ENCODE assay signal across 23 mouse cellular contexts in the genomic region with DNA sequence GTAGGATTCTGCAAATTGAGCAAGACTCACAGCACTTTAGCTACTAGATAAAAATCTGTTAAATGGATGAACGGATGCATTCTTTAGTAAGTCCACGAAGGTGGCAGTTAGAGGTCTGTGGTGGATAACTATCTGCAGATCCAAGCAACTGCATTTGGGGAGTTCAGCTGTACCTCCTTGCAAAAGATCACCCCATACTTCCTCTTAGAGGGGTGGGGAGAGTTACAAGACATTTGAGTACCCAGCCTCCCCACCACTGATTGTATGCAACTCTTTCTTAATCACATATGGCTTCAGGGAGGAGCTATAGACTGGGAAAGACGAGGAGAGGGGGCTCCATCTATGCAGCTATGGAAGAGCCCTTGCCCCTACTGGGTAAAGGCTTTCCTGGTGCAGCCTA.
"Had no signal": no experiment of that assay in that cellular context is flagged by ENCODE, and none has a peak within 500 bp of the region (broad histone marks: within the 10 kb centered on the region; RNA-seq: fewer than 3 reads in every experiment).

No protein-coding gene starts in this region.

- H3K36me3 ChIP-seq: liver, embryonic 15.5 days; lung, embryonic 15.5 days; midbrain, embryonic 13.5 days; neural tube, embryonic 13.5 days; neural tube, embryonic 15.5 days had no signal

- H3K27me3 ChIP-seq: liver, embryonic 15.5 days; lung, embryonic 15.5 days; megakaryocyte, embryonic 14.5 days; midbrain, embryonic 13.5 days; neural tube, embryonic 13.5 days; neural tube, embryonic 15.5 days had no signal

- H3K4me2 ChIP-seq: liver, embryonic 15.5 days; lung, embryonic 15.5 days; midbrain, embryonic 11.5 days; midbrain, embryonic 13.5 days; neural tube, embryonic 13.5 days; neural tube, embryonic 15.5 days had no signal

- ATAC-seq: liver, postnatal 0 days; lung, postnatal 0 days; midbrain, embryonic 13.5 days; midbrain, embryonic 16.5 days had no signal

- H3K9me3 ChIP-seq: liver, embryonic 15.5 days; lung, embryonic 15.5 days; megakaryocyte, embryonic 14.5 days; midbrain, embryonic 13.5 days; neural tube, embryonic 13.5 days; neural tube, embryonic 15.5 days had no signal

- H3K27ac ChIP-seq: liver, embryonic 15.5 days; lung, embryonic 15.5 days; macrophage; midbrain, embryonic 13.5 days; neural tube, embryonic 13.5 days; neural tube, embryonic 15.5 days had no signal

- H3K4me3 ChIP-seq: liver, embryonic 15.5 days; lung, embryonic 15.5 days; megakaryocyte, embryonic 14.5 days; midbrain, embryonic 13.5 days; myocyte; neural tube, embryonic 13.5 days; neural tube, embryonic 15.5 days had no signal

- DNase-seq: liver, postnatal 0 days; lung, adult 2 months; lung, postnatal 14 days; lung, postnatal 36 days; retina, postnatal 1 day; right cerebral cortex, adult 18-20 months; right cerebral cortex, postnatal 25 days; right cerebral cortex, postnatal 4 days; spleen, adult 18-20 months; thymus, adult 18-20 months; thymus, postnatal 14 days; thymus, postnatal 36 days had no signal

- H3K9ac ChIP-seq: liver, embryonic 15.5 days; liver, postnatal 0 days; lung, embryonic 15.5 days; midbrain, embryonic 13.5 days; neural tube, embryonic 13.5 days; neural tube, embryonic 15.5 days had no signal

- H3K4me1 ChIP-seq: liver, embryonic 15.5 days; lung, embryonic 15.5 days; megakaryocyte, embryonic 14.5 days; midbrain, embryonic 13.5 days; neural tube, embryonic 13.5 days; neural tube, embryonic 15.5 days had no signal
